Mouse (Mus musculus): ENCODE measurements at regions not wholly inside any gene's neighbourhood (a gene's known extent, or its start where the extent isn't known, plus 50 kb on each side); places are given as distances from the start of the nearest gene placed in this dataset.

DNA sequence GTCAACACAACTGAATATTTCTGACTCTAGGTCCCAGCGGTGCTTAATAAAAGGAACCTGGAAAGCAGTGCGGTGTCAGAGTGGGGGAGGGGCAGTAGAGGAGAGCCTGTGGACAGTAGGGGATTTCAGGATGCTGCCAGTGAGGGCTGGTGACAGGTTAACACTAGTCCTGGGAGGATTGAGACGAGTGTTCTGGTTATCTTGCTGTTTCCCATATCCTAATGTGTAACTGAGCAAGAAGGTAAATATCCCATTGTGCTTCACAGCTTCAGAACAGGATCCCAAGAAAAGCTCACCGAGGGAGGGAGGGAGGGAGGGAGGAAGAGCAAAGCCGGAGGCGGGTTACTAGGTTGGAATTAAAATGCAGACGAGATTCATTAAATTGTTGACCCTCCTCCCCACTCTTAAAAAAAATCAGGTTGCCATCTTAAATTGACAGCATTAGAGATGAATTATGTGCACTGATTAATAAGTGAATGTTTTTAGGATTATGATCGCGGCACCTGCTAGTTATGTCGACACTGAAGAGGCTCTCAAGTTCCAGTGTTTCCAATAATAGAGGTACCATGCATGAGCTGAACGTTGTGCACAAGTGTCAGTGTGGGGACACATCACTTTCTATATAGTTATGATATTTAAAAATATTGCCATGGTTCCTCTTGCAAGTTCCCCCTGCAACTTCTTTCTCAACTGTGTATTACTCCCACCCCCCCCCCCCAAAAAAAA lies 1053.3 kb downstream of the 5730522E02Rik start:
- no peak for DNase-seq (ENCODE audit: low spot score in 2 of 2)

DNA sequence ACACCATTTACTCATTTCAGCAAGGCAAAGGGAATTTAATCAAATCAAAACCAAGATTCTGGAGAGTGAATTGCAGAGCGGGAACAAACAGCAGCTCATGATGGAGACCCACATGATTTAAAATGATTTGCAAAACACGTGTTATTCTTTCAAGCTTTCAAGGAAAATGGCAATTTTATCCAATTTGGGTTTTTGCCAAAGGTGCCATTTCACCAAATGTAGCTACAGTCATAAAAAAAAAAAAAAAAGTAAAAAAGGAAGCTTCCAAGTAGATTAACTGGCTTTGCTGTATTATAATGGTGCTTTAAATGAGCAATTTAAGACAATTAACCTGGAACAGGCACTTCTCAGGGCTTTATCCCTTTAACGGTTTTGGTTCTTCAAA lies 1052.7 kb downstream of the 5730522E02Rik start:
- DNase-seq (ENCODE audit: low spot score in 2 of 2): no peak

DNA sequence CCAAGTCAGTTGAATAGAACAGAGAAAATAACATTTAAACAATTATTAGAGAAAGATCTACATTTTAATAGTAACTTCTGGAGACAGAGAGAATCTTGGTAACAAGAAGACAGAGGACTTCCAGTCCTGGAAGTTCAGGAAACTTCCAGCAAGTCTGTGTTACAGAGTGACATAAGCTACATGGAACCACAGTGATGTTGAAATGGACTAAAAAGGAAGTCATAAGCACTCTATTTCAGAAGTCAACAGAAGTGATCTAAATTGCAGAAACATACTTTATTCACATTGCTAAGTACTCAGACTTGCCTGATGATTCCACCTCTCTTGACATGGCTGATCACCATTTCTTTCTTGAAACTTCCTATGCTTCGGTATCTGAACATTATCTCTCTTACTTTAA lies 1051.7 kb downstream of the 5730522E02Rik start:
- DNase-seq (ENCODE audit: low spot score in 2 of 2): no peak

DNA sequence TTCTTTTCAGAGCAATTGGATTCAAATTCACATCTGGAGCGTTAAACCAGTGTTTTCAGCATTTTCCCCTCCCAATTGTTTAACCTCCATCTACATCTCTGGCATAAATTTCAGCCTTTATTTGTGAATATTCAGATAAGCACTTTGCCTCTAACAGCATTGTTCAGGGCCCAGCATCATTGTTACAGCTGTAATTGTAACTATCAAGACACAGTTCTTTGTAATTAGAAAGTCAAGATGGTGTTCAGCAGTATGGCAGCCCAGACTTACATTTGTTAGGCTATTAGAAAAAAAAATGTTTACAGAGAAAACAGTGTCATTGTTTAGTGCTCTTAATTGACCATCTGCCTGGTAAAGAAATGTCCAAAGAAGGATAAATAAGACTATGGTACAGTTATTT lies 1042.6 kb downstream of the 5730522E02Rik start:
- no peak for DNase-seq (ENCODE audit: low spot score in 2 of 2)

- no peak for DNase-seq (ENCODE audit: low spot score in 2 of 2)
Measured at GRCm38 (mm10) chr11:25171048-25171447, 1039.5 kb downstream of the 5730522E02Rik start.

Measured in right cerebral cortex, postnatal 36 days (tissue).